Mouse (Mus musculus): ENCODE results near the gene Dock1. TPM values are rescaled to one million over a fixed set of nuclear protein-coding genes. Genes with fewer than 3 reads are reported as not detected.

The Dock1 gene
- polyA plus RNA-seq, 1 experiment, result 59.7 TPM

GRCm38 (mm10) chr7:135049416-135049815, 379.0 kb downstream of the Dock1 start:
- no peak overlapping the region for H3K27ac ChIP-seq (ENCODE audit: insufficient read depth, low read length)
- TF ChIP-seq POLR2A (IDR thresholded peaks at IDR 0.05; ENCODE audit: low read depth, low read length) (no peak), CTCF (IDR thresholded peaks at IDR 0.05; ENCODE audit: borderline replicate concordance, insufficient read depth, low read length) (no peak)
- no peak overlapping the region for H3K4me3 ChIP-seq (ENCODE audit: insufficient read depth, low read length)
- H3K4me1 ChIP-seq (ENCODE audit: control insufficient read depth, insufficient read depth, low read length), result peaks cover 6% of the 10 kb centered on the region; the same call in 1 of the 2 replicates

GRCm38 (mm10) chr7:135053186-135053715, 382.8 kb downstream of the Dock1 start:
- peaks cover 6% of the 10 kb centered on the region; the same call in 1 of the 2 replicates for H3K4me1 ChIP-seq (ENCODE audit: control insufficient read depth, insufficient read depth, low read length)
- no peak for TF ChIP-seq CTCF (IDR thresholded peaks at IDR 0.05; ENCODE audit: borderline replicate concordance, insufficient read depth, low read length)
- TF ChIP-seq POLR2A (IDR thresholded peaks at IDR 0.05; ENCODE audit: low read depth, low read length), result no peak
- no peak overlapping the region for H3K27ac ChIP-seq (ENCODE audit: insufficient read depth, low read length)
- H3K4me3 ChIP-seq (ENCODE audit: insufficient read depth, low read length), result no peak overlapping the region

DNA sequence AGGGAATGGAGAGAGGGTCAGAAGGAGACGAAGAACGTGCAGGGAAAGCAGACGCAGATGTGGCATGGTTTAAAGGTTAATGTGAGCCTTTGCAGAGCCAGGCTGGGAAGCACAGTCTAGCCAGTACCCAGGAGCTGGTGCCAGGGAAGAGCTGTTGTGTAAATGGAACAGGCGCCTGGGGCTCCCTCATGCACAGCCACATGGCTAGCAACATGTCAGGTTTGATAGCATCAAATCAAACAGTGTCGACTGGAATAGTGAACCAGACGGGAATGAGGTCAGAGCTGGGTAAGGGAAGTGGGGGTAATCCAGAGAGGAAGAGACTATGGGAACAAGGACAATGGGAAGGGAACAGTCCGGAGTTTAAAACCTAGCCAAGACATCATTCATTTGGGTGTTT, 384.2 kb downstream of the Dock1 start:
- Histone ChIP-seq H3K27ac (ENCODE audit: insufficient read depth, low read length) (no peak overlapping the region), H3K4me1 (ENCODE audit: control insufficient read depth, insufficient read depth, low read length) (peaks cover 6% of the 10 kb centered on the region; the same call in 1 of the 2 replicates), H3K4me3 (ENCODE audit: insufficient read depth, low read length) (no peak overlapping the region)
- TF ChIP-seq CTCF (IDR thresholded peaks at IDR 0.05; ENCODE audit: borderline replicate concordance, insufficient read depth, low read length) (no peak), POLR2A (IDR thresholded peaks at IDR 0.05; ENCODE audit: low read depth, low read length) (no peak)

GRCm38 (mm10) chr7:135059071-135059470, 388.6 kb downstream of the Dock1 start:
- no peak overlapping the region for H3K27ac ChIP-seq (ENCODE audit: insufficient read depth, low read length)
- H3K4me3 ChIP-seq (ENCODE audit: insufficient read depth, low read length), result no peak overlapping the region
- no peak for TF ChIP-seq POLR2A (IDR thresholded peaks at IDR 0.05; ENCODE audit: low read depth, low read length)
- TF ChIP-seq CTCF (IDR thresholded peaks at IDR 0.05; ENCODE audit: borderline replicate concordance, insufficient read depth, low read length), result no peak
- no peaks in the 10 kb centered on the region for H3K4me1 ChIP-seq (ENCODE audit: control insufficient read depth, insufficient read depth, low read length)

DNA sequence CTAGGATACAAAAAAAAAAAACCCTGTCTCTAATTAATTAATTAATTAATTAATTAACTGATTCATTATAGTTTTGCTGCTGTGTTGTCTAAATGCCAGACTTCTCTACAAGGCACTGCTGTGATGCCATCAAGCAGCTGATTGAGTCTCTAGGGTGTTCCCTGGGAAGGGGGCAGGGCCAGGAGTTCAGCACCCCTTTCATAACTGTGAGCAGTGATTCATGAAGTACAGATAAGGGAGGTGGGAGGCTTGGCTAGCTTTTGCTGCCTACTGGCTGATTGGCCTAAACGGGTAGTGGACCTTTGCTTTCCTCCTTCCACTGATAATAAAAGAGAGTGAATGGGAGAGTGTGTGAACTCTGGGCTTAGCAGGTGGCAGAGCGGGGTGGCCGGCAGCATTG, 389.1 kb downstream of the Dock1 start:
- Histone ChIP-seq H3K4me1 (ENCODE audit: control insufficient read depth, insufficient read depth, low read length) (no peaks in the 10 kb centered on the region), H3K4me3 (ENCODE audit: insufficient read depth, low read length) (no peak overlapping the region), H3K27ac (ENCODE audit: insufficient read depth, low read length) (no peak overlapping the region)
- TF ChIP-seq CTCF (IDR thresholded peaks at IDR 0.05; ENCODE audit: borderline replicate concordance, insufficient read depth, low read length) (no peak), POLR2A (IDR thresholded peaks at IDR 0.05; ENCODE audit: low read depth, low read length) (no peak)

- TF ChIP-seq CTCF (IDR thresholded peaks at IDR 0.05; ENCODE audit: borderline replicate concordance, insufficient read depth, low read length) (no peak), POLR2A (IDR thresholded peaks at IDR 0.05; ENCODE audit: low read depth, low read length) (no peak)
These were observed 393.4 kb downstream of the Dock1 start for GRCm38 (mm10) chr7:135063886-135064285.

GRCm38 (mm10) chr7:135065301-135065700, 394.8 kb downstream of the Dock1 start:
- TF ChIP-seq CTCF (IDR thresholded peaks at IDR 0.05; ENCODE audit: borderline replicate concordance, insufficient read depth, low read length), result no peak
- no peak for TF ChIP-seq POLR2A (IDR thresholded peaks at IDR 0.05; ENCODE audit: low read depth, low read length)
- Histone ChIP-seq H3K4me1 (ENCODE audit: control insufficient read depth, insufficient read depth, low read length) (no peaks in the 10 kb centered on the region), H3K4me3 (ENCODE audit: insufficient read depth, low read length) (no peak overlapping the region), H3K27ac (ENCODE audit: insufficient read depth, low read length) (no peak overlapping the region)

More at GRCm38 (mm10) chr7:135063886-135064285, 393.4 kb downstream of the Dock1 start:
- no peak overlapping the region for H3K27ac ChIP-seq (ENCODE audit: insufficient read depth, low read length)
- H3K4me1 ChIP-seq (ENCODE audit: control insufficient read depth, insufficient read depth, low read length), result no peaks in the 10 kb centered on the region
- no peak overlapping the region for H3K4me3 ChIP-seq (ENCODE audit: insufficient read depth, low read length)

DNA sequence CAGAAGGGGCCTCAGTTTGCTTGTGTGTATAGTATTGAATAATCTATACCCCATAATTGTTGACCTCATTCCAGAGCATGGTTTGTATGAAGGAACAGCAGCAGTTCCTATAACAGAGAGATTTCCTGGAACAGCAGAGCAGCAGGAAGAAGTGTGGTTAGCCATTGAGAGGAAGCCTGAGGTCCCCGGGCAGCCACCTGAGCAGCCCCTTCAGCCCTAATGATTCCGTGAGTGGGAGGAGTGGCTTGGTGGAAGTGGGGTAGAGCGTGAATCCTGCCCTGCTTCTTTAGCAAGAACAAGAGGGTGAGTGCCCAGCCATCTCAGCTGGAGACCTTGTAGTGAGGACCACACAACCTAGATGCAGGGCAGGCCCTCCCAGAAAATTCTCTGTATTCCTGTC, 398.4 kb downstream of the Dock1 start:
- no peaks in the 10 kb centered on the region for H3K4me1 ChIP-seq (ENCODE audit: control insufficient read depth, insufficient read depth, low read length)
- H3K4me3 ChIP-seq (ENCODE audit: insufficient read depth, low read length), result no peak overlapping the region
- H3K27ac ChIP-seq (ENCODE audit: insufficient read depth, low read length), result no peak overlapping the region
- TF ChIP-seq CTCF (IDR thresholded peaks at IDR 0.05; ENCODE audit: borderline replicate concordance, insufficient read depth, low read length), result no peak
- no peak for TF ChIP-seq POLR2A (IDR thresholded peaks at IDR 0.05; ENCODE audit: low read depth, low read length)

GRCm38 (mm10) chr7:135076904-135077303, 406.4 kb downstream of the Dock1 start:
- no peak overlapping the region for H3K4me3 ChIP-seq (ENCODE audit: insufficient read depth, low read length)
- H3K4me1 ChIP-seq (ENCODE audit: control insufficient read depth, insufficient read depth, low read length), result no peaks in the 10 kb centered on the region
- H3K27ac ChIP-seq (ENCODE audit: insufficient read depth, low read length), result no peak overlapping the region
- TF ChIP-seq POLR2A (IDR thresholded peaks at IDR 0.05; ENCODE audit: low read depth, low read length), result no peak
- TF ChIP-seq CTCF (IDR thresholded peaks at IDR 0.05; ENCODE audit: borderline replicate concordance, insufficient read depth, low read length), result no peak

- H3K4me1 ChIP-seq (ENCODE audit: control insufficient read depth, insufficient read depth, low read length), result no peaks in the 10 kb centered on the region
- H3K4me3 ChIP-seq (ENCODE audit: insufficient read depth, low read length), result no peak overlapping the region
- TF ChIP-seq CTCF (IDR thresholded peaks at IDR 0.05; ENCODE audit: borderline replicate concordance, insufficient read depth, low read length) (no peak), POLR2A (IDR thresholded peaks at IDR 0.05; ENCODE audit: low read depth, low read length) (no peak)
- no peak overlapping the region for H3K27ac ChIP-seq (ENCODE audit: insufficient read depth, low read length)
These were observed 406.9 kb downstream of the Dock1 start for GRCm38 (mm10) chr7:135077340-135077739.

Data from embryonic fibroblast, embryonic 13.5 days (primary cell).